Mouse (Mus musculus) stomach, embryonic 14.5 days (tissue): Measurements from ENCODE around the gene Aknad1. TPM values are rescaled to one million over a fixed set of nuclear protein-coding genes. Genes with fewer than 3 reads are reported as not detected.

Experiments
- ATAC-seq: fragments of 200-750 bp; cut with Nextera tagmentation; 2 replicates; pipeline ENCODE4 v1.8.0; 2017; ENCODE audit warnings: low read depth, moderate TSS enrichment; ENCODE audit not compliant: insufficient number of reproducible peaks, insufficient read depth, low FRiP score
- H3K27ac ChIP-seq: fragments of 300-500 bp; sonication (generic); 2 replicates; pipeline ENCODE4 v1.5.1; 2014; ENCODE audit warnings: mild to moderate bottlenecking, low read length, moderate library complexity, mixed read lengths
- H3K27me3 ChIP-seq: fragments of 300-500 bp; sonication (generic); 2 replicates; pipeline ENCODE4 v1.6.1; 2014; ENCODE audit warnings: low read length, control low read depth, mixed read lengths; ENCODE audit not compliant: control insufficient read depth, insufficient read depth
- H3K36me3 ChIP-seq: fragments of 300-500 bp; sonication (generic); 2 replicates; pipeline ENCODE4 v1.6.1; 2014; ENCODE audit warnings: mild to moderate bottlenecking, control low read depth, low read length, moderate library complexity, mixed read lengths; ENCODE audit not compliant: control insufficient read depth, insufficient read depth
- H3K4me1 ChIP-seq: fragments of 300-500 bp; sonication (generic); 2 replicates; pipeline ENCODE4 v1.6.1; 2014; ENCODE audit warnings: low read length, control low read depth, mixed read lengths; ENCODE audit not compliant: control insufficient read depth, insufficient read depth
- H3K4me2 ChIP-seq: fragments of 300-500 bp; sonication (generic); replicated peaks from 2 replicates; pipeline ENCODE4 v1.6.1; 2014; ENCODE audit warnings: low read depth, low read length, control low read depth
- H3K4me3 ChIP-seq: fragments of 300-500 bp; sonication (generic); 2 replicates; pipeline ENCODE4 v1.5.1; 2014; ENCODE audit warnings: low read depth, low read length, control low read depth
- H3K9ac ChIP-seq: fragments of 300-500 bp; sonication (generic); replicated peaks from 2 replicates; pipeline ENCODE4 v1.6.1; 2014; ENCODE audit warnings: low read depth, mild to moderate bottlenecking, control low read depth, low read length, moderate library complexity, mixed read lengths
- H3K9me3 ChIP-seq: fragments of 300-500 bp; sonication (generic); 2 replicates; pipeline ENCODE4 v1.6.1; 2016; ENCODE audit warnings: low read depth, low read length, control low read depth; ENCODE audit not compliant: control insufficient read depth
- WGBS: fragments of 180-500 bp; shearing (Covaris S2); extraction: QIAGEN DNeasy Blood & Tissue Kit; methylation state at CpG from one replicate; pipeline ENCODE4 v1.1.7; 2014; 5-methylcytosine and 5-hydroxymethylcytosine counted together
- polyA plus RNA-seq: library from polyadenylated mRNA; unstranded; fragments of >200 nt; fragmentation: Nextera tagmentation; extraction: Ambion mirVana; gene quantifications from 2 replicates; pipeline ENCODE4 v1.2.1, GENCODE M21; 2014

Gene Aknad1
- polyA plus RNA-seq, 1 experiment from 2014 or later = 0.41 TPM

- H3K36me3 ChIP-seq = peaks cover 11% of the 10 kb centered on the region; the same call in 1 of the 2 replicates
- H3K9me3 ChIP-seq = no peaks in the 10 kb centered on the region
- WGBS = 89% methylated on average over 6 of the region's 6 CpGs
- H3K27me3 ChIP-seq = no peaks in the 10 kb centered on the region
- no peak overlapping the region for H3K4me2 ChIP-seq
- no peak for ATAC-seq
- no peak overlapping the region for H3K27ac ChIP-seq
- H3K4me1 ChIP-seq = no peaks in the 10 kb centered on the region
- H3K4me3 ChIP-seq = no peak overlapping the region
- no peak overlapping the region for H3K9ac ChIP-seq
These were observed 92.3 kb downstream of the Aknad1 start for GRCm38 (mm10) chr3:108831750-108832149.

Other genes starting within 250 kb of the Aknad1 start
- gene 1700013F07Rik, start 205.5 kb upstream of the Aknad1 start, polyA plus RNA-seq = 0.42 and 0.65 TPM in 2 replicates
- gene 5330417C22Rik, start 203.1 kb upstream of the Aknad1 start, polyA plus RNA-seq = 7.4 and 15.0 TPM in 2 replicates
- gene Tmem167b, start 177.2 kb upstream of the Aknad1 start, polyA plus RNA-seq = 41.1 and 46.0 TPM in 2 replicates
- 44.5 and 46.8 TPM in 2 replicates for gene Taf13, start 168.0 kb upstream of the Aknad1 start, polyA plus RNA-seq
- gene Wdr47, start 148.4 kb upstream of the Aknad1 start, polyA plus RNA-seq = 14.0 and 15.3 TPM in 2 replicates
- 83.0 and 87.1 TPM in 2 replicates for gene Clcc1, start 85.7 kb upstream of the Aknad1 start, polyA plus RNA-seq
- gene Gpsm2, start 17.3 kb upstream of the Aknad1 start, polyA plus RNA-seq = 58.5 and 63.4 TPM in 2 replicates
- gene Stxbp3, start 100.9 kb downstream of the Aknad1 start, polyA plus RNA-seq = 41.4 and 43.6 TPM in 2 replicates
- not detected in 2 replicates for gene Fndc7, start 150.3 kb downstream of the Aknad1 start, polyA plus RNA-seq
- 73.7 and 77.1 TPM in 2 replicates for gene Prpf38b, start 172.1 kb downstream of the Aknad1 start, polyA plus RNA-seq
- gene Henmt1, start 200.2 kb downstream of the Aknad1 start, polyA plus RNA-seq = 0.43 and 0.78 TPM in 2 replicates
- gene Gm9857, start 200.8 kb downstream of the Aknad1 start, polyA plus RNA-seq = not detected in 2 replicates